ENCODE assay signal across 8 mouse cellular contexts in genomic region chr15:78772368-78772763, GRCm38 (mm10). TPM values are rescaled to one million over a fixed set of nuclear protein-coding genes. Genes with fewer than 3 reads are reported as not detected.
DNase-seq lines count a peak whose midpoint lies in the region; ATAC-seq and TF ChIP-seq lines count a peak whose summit lies in the region.

No protein-coding gene starts in this region.

- no peak for TF ChIP-seq CTCF in lung, adult 2 months (IDR thresholded peaks at IDR 0.05; ENCODE audit: insufficient read depth, low read length)

- in situ Hi-C loops in ES-E14 (cut with MboI; ENCODE audit: low sequenced_read_pairs in 2 of 2, unreplicated experiment in 2 of 2), result no loop called here

- ATAC-seq in embryonic facial prominence, embryonic 15.5 days (ENCODE audit: insufficient number of reproducible peaks, low FRiP score, low TSS enrichment, low read depth), result peak; percentile 13; the same call in 1 of the 2 replicates
- no peak for ATAC-seq in intestine, embryonic 15.5 days
- peak; percentile 34 for ATAC-seq in neutrophil, adult 5-6 weeks (ENCODE audit: extremely low read depth, insufficient number of reproducible peaks, low FRiP score, poor library complexity, severe bottlenecking)

- 0 out of 2 replicates have a peak overlapping the region, but pooled peaks have one; percentile 6 for H3K9ac ChIP-seq in ES-E14 (ENCODE audit: insufficient read depth, low read depth, low read length, poor library complexity, severe bottlenecking)
- H3K9ac ChIP-seq in embryonic facial prominence, embryonic 15.5 days, result no peak overlapping the region
- peak overlapping the region; percentile 26; the same call in 1 of the 2 replicates for H3K9ac ChIP-seq in intestine, embryonic 15.5 days

- peak overlapping the region; percentile 30; the same call in 1 of the 2 replicates for H3K4me2 ChIP-seq in embryonic facial prominence, embryonic 15.5 days (replicated peaks)
- peak overlapping the region; percentile 55 for H3K4me2 ChIP-seq in intestine, embryonic 15.5 days (replicated peaks)

- TF ChIP-seq POLR2A in lung, adult 2 months (IDR thresholded peaks at IDR 0.05; ENCODE audit: borderline replicate concordance, extremely low read depth, low read depth, low read length), result peak; percentile 48; the same call in 1 of the 2 replicates

- H3K27me3 ChIP-seq in embryonic facial prominence, embryonic 15.5 days, result no peaks in the 10 kb centered on the region
- H3K27me3 ChIP-seq in intestine, embryonic 15.5 days (replicated peaks), result no peaks in the 10 kb centered on the region

- H3K36me3 ChIP-seq in ES-E14 (ENCODE audit: control insufficient read depth, insufficient read depth, low read length, poor library complexity, severe bottlenecking), result peaks cover 12% of the 10 kb centered on the region
- H3K36me3 ChIP-seq in embryonic facial prominence, embryonic 15.5 days, result no peaks in the 10 kb centered on the region
- H3K36me3 ChIP-seq in intestine, embryonic 15.5 days, result 0 out of 2 replicates have a peak, but pooled peaks cover 13% of the 10 kb centered on the region

- no peaks in the 10 kb centered on the region for H3K9me3 ChIP-seq in ES-E14 (ENCODE audit: control insufficient read depth, insufficient read depth, low read depth, low read length)
- no peaks in the 10 kb centered on the region for H3K9me3 ChIP-seq in embryonic facial prominence, embryonic 15.5 days (replicated peaks)
- no peaks in the 10 kb centered on the region for H3K9me3 ChIP-seq in intestine, embryonic 15.5 days

- peak overlapping the region; percentile 64 to 69; a peak in 2 of 4 replicates for H3K4me3 ChIP-seq in ES-E14 (ENCODE audit: insufficient read depth in 1 of 2, low read depth in 1 of 2, low read length in 2 of 2, poor library complexity in 1 of 2, severe bottlenecking in 1 of 2)
- H3K4me3 ChIP-seq in embryonic facial prominence, embryonic 15.5 days (replicated peaks), result peak overlapping the region; percentile 28
- peak overlapping the region; percentile 33 for H3K4me3 ChIP-seq in intestine, embryonic 15.5 days (replicated peaks)
- H3K4me3 ChIP-seq in lung, adult 2 months (replicated peaks; ENCODE audit: extremely low read depth, low read depth, low read length), result peak overlapping the region; percentile 63

- peaks cover 7 to 11% of the 10 kb centered on the region in 2 experiments; a peak in 2 of 4 replicates for H3K4me1 ChIP-seq in ES-E14 (ENCODE audit: control insufficient read depth in 2 of 2, insufficient read depth in 2 of 2, low read length in 2 of 2, poor library complexity in 1 of 2)
- peaks cover 18% of the 10 kb centered on the region for H3K4me1 ChIP-seq in embryonic facial prominence, embryonic 15.5 days
- peaks cover 8% of the 10 kb centered on the region for H3K4me1 ChIP-seq in intestine, embryonic 15.5 days (replicated peaks)
- H3K4me1 ChIP-seq in lung, adult 2 months (ENCODE audit: control insufficient read depth, insufficient read depth, low read length), result peaks cover 9% of the 10 kb centered on the region

- no peak overlapping the region for H3K27ac ChIP-seq in ES-E14 (ENCODE audit: insufficient read depth, low read depth, low read length, poor library complexity, severe bottlenecking)
- H3K27ac ChIP-seq in embryonic facial prominence, embryonic 15.5 days (replicated peaks), result peak overlapping the region; percentile 34
- peak overlapping the region; percentile 54; the same call in 1 of the 2 replicates for H3K27ac ChIP-seq in intestine, embryonic 15.5 days

- 44% methylated on average over 4 of the region's 4 CpGs for WGBS in embryonic facial prominence, embryonic 15.5 days
- 53% methylated on average over 4 of the region's 4 CpGs for whole genome bisulfite sequencing in intestine, embryonic 15.5 days
- 37% methylated on average over 4 of the region's 4 CpGs for WGBS in lung, adult 2 months

- DNase-seq in ES-E14 (ENCODE audit: low read depth, low spot score), result no peak
- no peak for DNase-seq in lung, adult 2 months
- no peak for DNase-seq in cerebellum, postnatal 10 days
- DNase-seq in frontal cortex, postnatal 10 days (ENCODE audit: low spot score in 2 of 2), result no peak
- no peak for DNase-seq in cerebellum, adult 9-11 months

TF ChIP-seq in ES-E14, 5 proteins besides CTCF, POLR2A, EP300 and RAD21:
- no peak for TF ChIP-seq ZC3H11A (IDR thresholded peaks at IDR 0.05; ENCODE audit: borderline replicate concordance, low read depth, low read length)
- TF ChIP-seq CHD2 (IDR thresholded peaks at IDR 0.05; ENCODE audit: low read depth, low read length), result no peak
- no peak for TF ChIP-seq MAFK (IDR thresholded peaks at IDR 0.05; ENCODE audit: insufficient read depth, low read depth, low read length)
- no peak for TF ChIP-seq HCFC1 (IDR thresholded peaks at IDR 0.05; ENCODE audit: borderline replicate concordance, insufficient read depth, low read length)
- no peak for TF ChIP-seq ZNF384 (IDR thresholded peaks at IDR 0.05; ENCODE audit: low read depth, low read length)

RNA-seq across cellular contexts. Expression of gene Mfng, which starts 0.9 kb away (rescaled TPM):
- 7.3 and 11.7 TPM in 2 replicates for total RNA-seq in ES-E14 (2012; rRNA removed)
- 21.3 and 22.8 TPM in 2 replicates for polyA plus RNA-seq in embryonic facial prominence, embryonic 15.5 days (2015; fragmentation: Nextera tagmentation; extraction: Ambion mirVana)
- 19.7 and 20.4 TPM in 2 replicates for polyA plus RNA-seq in intestine, embryonic 15.5 days (2015; fragmentation: Nextera tagmentation; extraction: Ambion mirVana)
- polyA plus RNA-seq in lung, adult 2 months (2012; rRNA removed), result 78.0 and 98.3 TPM in 2 replicates
- total RNA-seq in neutrophil, adult 5-6 weeks (2017), result 36.5 and 38.8 TPM in 2 replicates

RNA-seq across cellular contexts. Expression of gene Card10, which starts 30.5 kb away (rescaled TPM):
- total RNA-seq in ES-E14 (2012; rRNA removed), result 3.8 and 5.0 TPM in 2 replicates
- polyA plus RNA-seq in embryonic facial prominence, embryonic 15.5 days (2015; fragmentation: Nextera tagmentation; extraction: Ambion mirVana), result 4.3 TPM in 2 replicates
- 6.9 and 7.3 TPM in 2 replicates for polyA plus RNA-seq in intestine, embryonic 15.5 days (2015; fragmentation: Nextera tagmentation; extraction: Ambion mirVana)
- polyA plus RNA-seq in lung, adult 2 months (2012; rRNA removed), result 61.5 and 73.5 TPM in 2 replicates
- 5.0 and 7.2 TPM in 2 replicates for total RNA-seq in neutrophil, adult 5-6 weeks (2017)

RNA-seq across cellular contexts. Expression of gene Elfn2, which starts 53.8 kb away (rescaled TPM):
- total RNA-seq in ES-E14 (2012; rRNA removed), result 0.09 and 0.53 TPM in 2 replicates
- 0.09 and 0.21 TPM in 2 replicates for polyA plus RNA-seq in embryonic facial prominence, embryonic 15.5 days (2015; fragmentation: Nextera tagmentation; extraction: Ambion mirVana)
- polyA plus RNA-seq in intestine, embryonic 15.5 days (2015; fragmentation: Nextera tagmentation; extraction: Ambion mirVana), result 0.08 and 0.29 TPM in 2 replicates
- 0.02 and 0.09 TPM in 2 replicates for polyA plus RNA-seq in lung, adult 2 months (2012; rRNA removed)
- total RNA-seq in neutrophil, adult 5-6 weeks (2017), result not detected in 2 replicates
